Mouse (Mus musculus): ENCODE measurements around the gene BC030499.

BC030499 gene

GRCm38 (mm10) chr11:78305272-78305671, 14.6 kb downstream of the BC030499 start:
- no peak for DNase-seq (ENCODE audit: low spot score)

GRCm38 (mm10) chr11:78310861-78311511, 20.3 kb downstream of the BC030499 start:
- no peak for DNase-seq (ENCODE audit: low spot score)

GRCm38 (mm10) chr11:78313662-78314061, 23.0 kb downstream of the BC030499 start:
- DNase-seq (ENCODE audit: low spot score), result no peak

GRCm38 (mm10) chr11:78318411-78318810, 27.8 kb downstream of the BC030499 start:
- DNase-seq (ENCODE audit: low spot score), result no peak

- no peak for DNase-seq (ENCODE audit: low spot score)
These were observed 31.6 kb downstream of the BC030499 start for GRCm38 (mm10) chr11:78322076-78322831.

GRCm38 (mm10) chr11:78322860-78323259, 32.2 kb downstream of the BC030499 start, which contains the start of gene Aldoc:
Gene Aldoc, plus strand, starts transcription at chr11:78322968.
- DNase-seq (ENCODE audit: low spot score), result peak; percentile 93

GRCm38 (mm10) chr11:78324000-78324785, 33.6 kb downstream of the BC030499 start:
- no peak for DNase-seq (ENCODE audit: low spot score)

- DNase-seq (ENCODE audit: low spot score), result no peak
These were observed 34.3 kb downstream of the BC030499 start for GRCm38 (mm10) chr11:78324965-78325364.

GRCm38 (mm10) chr11:78327215-78327614, 36.6 kb downstream of the BC030499 start:
- DNase-seq (ENCODE audit: low spot score), result no peak

GRCm38 (mm10) chr11:78327634-78328511, 37.2 kb downstream of the BC030499 start, which contains the start of gene Pigs:
Gene Pigs, plus strand, starts transcription at chr11:78328415.
- DNase-seq (ENCODE audit: low spot score), result peak; percentile 98

- no peak for DNase-seq (ENCODE audit: low spot score)
These were observed 37.9 kb downstream of the BC030499 start for GRCm38 (mm10) chr11:78328512-78329056.

GRCm38 (mm10) chr11:78332676-78333075, 42.0 kb downstream of the BC030499 start:
- DNase-seq (ENCODE audit: low spot score), result no peak

GRCm38 (mm10) chr11:78333992-78334391, 43.4 kb downstream of the BC030499 start:
- no peak for DNase-seq (ENCODE audit: low spot score)

- no peak for DNase-seq (ENCODE audit: low spot score)
These were observed 46.4 kb downstream of the BC030499 start for GRCm38 (mm10) chr11:78337040-78337439.

- no peak for DNase-seq (ENCODE audit: low spot score)
These were observed 51.1 kb downstream of the BC030499 start for GRCm38 (mm10) chr11:78341702-78342101.

- peak; percentile 81 for DNase-seq (ENCODE audit: low spot score)
These were observed 53.0 kb downstream of the BC030499 start, which contains the start of gene Unc119 for GRCm38 (mm10) chr11:78343381-78344327. Gene Unc119, plus strand, starts transcription at chr11:78343482.

GRCm38 (mm10) chr11:78344328-78344889, 53.8 kb downstream of the BC030499 start:
- DNase-seq (ENCODE audit: low spot score), result no peak

- peak; percentile 66 for DNase-seq (ENCODE audit: low spot score)
These were observed 54.5 kb downstream of the BC030499 start for GRCm38 (mm10) chr11:78344890-78345715.

GRCm38 (mm10) chr11:78345801-78346200, 55.2 kb downstream of the BC030499 start:
- peak; percentile 63 for DNase-seq (ENCODE audit: low spot score)
